Mouse (Mus musculus): ENCODE data around the gene Mrps31. TPM values are rescaled to one million over a fixed set of nuclear protein-coding genes. Genes with fewer than 3 reads are reported as not detected.

Mrps31 gene
- polyA plus RNA-seq, 1 experiment from 2014 or later: 20.2 TPM

- Histone ChIP-seq H3K36me3 (ENCODE audit: inconsistent target) (no peaks in the 10 kb centered on the region), H3K79me2 (ENCODE audit: inconsistent target) (no peaks in the 10 kb centered on the region), H3K4me3 (ENCODE audit: inconsistent target) (no peak overlapping the region), H3K27ac (no peak overlapping the region)
- 53% methylated on average over 2 of the region's 2 CpGs for WGBS (ENCODE audit: missing documents)
Measured at GRCm38 (mm10) chr8:22403235-22403634, 7.9 kb upstream of the Mrps31 start.

- 4% methylated on average over 6 of the region's 6 CpGs for WGBS (ENCODE audit: missing documents)
- no peak overlapping the region for H3K27ac ChIP-seq
- H3K4me3 ChIP-seq (ENCODE audit: inconsistent target): no peak overlapping the region
- H3K79me2 ChIP-seq (ENCODE audit: inconsistent target): no peaks in the 10 kb centered on the region
- no peaks in the 10 kb centered on the region for H3K36me3 ChIP-seq (ENCODE audit: inconsistent target)
Measured at GRCm38 (mm10) chr8:22405733-22406132, 5.4 kb upstream of the Mrps31 start.

GRCm38 (mm10) chr8:22410688-22411281 lies 376 bp upstream of the Mrps31 start:
- Histone ChIP-seq H3K4me3 (ENCODE audit: inconsistent target) (peak overlapping the region; percentile 93), H3K36me3 (ENCODE audit: inconsistent target) (peaks cover 6% of the 10 kb centered on the region; the same call in 1 of the 2 replicates), H3K79me2 (ENCODE audit: inconsistent target) (peaks cover 45% of the 10 kb centered on the region), H3K27ac (no peak overlapping the region)
- 16% methylated on average over 16 of the region's 16 CpGs for WGBS (ENCODE audit: missing documents)

- peak overlapping the region; percentile 93 for H3K4me3 ChIP-seq (ENCODE audit: inconsistent target)
- 23% methylated on average over 8 of the region's 8 CpGs for WGBS (ENCODE audit: missing documents)
- peaks cover 8% of the 10 kb centered on the region; the same call in 1 of the 2 replicates for H3K36me3 ChIP-seq (ENCODE audit: inconsistent target)
- peaks cover 51% of the 10 kb centered on the region for H3K79me2 ChIP-seq (ENCODE audit: inconsistent target)
- no peak overlapping the region for H3K27ac ChIP-seq
Measured at GRCm38 (mm10) chr8:22411971-22412370, 810 bp downstream of the Mrps31 start.

Other genes starting within 250 kb of the Mrps31 start
- gene Nek3, start 244.9 kb upstream of the Mrps31 start, polyA plus RNA-seq (2018): 0.77 to 1.0 TPM (median 0.79 TPM) in 3 replicates
- gene Ckap2, start 225.5 kb upstream of the Mrps31 start, polyA plus RNA-seq (2018): 0.34 to 3.3 TPM (median 2.6 TPM) in 3 replicates
- gene Vps36, start 218.6 kb upstream of the Mrps31 start, polyA plus RNA-seq (2018): 18.8 to 27.6 TPM (median 20.9 TPM) in 3 replicates
- 0.22 to 0.42 TPM (median 0.23 TPM) in 3 replicates for gene Thsd1, start 184.0 kb upstream of the Mrps31 start, polyA plus RNA-seq (2018)
- gene Tpte, start 127.9 kb upstream of the Mrps31 start, polyA plus RNA-seq (2018): not detected in 3 replicates
- 3.6 to 8.9 TPM (median 4.3 TPM) in 3 replicates for gene Slc25a15, start 12.8 kb upstream of the Mrps31 start, polyA plus RNA-seq (2018)